Mouse (Mus musculus): ENCODE data around the gene Gtf2ird1. TPM values are rescaled to one million over a fixed set of nuclear protein-coding genes. Genes with fewer than 3 reads are reported as not detected.

Gtf2ird1 gene
- polyA plus RNA-seq, 1 experiment: 31.9 TPM

GRCm38 (mm10) chr5:134423930-134424329, 32.6 kb downstream of the Gtf2ird1 start:
- no peak overlapping the region for H3K4me3 ChIP-seq (ENCODE audit: insufficient read depth, low read length)
- H3K27ac ChIP-seq (ENCODE audit: insufficient read depth, low read length): no peak overlapping the region
- TF ChIP-seq CTCF (IDR thresholded peaks at IDR 0.05; ENCODE audit: extremely low read depth, insufficient read depth, low read length) (no peak), POLR2A (IDR thresholded peaks at IDR 0.05; ENCODE audit: extremely low read depth, insufficient read depth, low read length) (no peak)
- 0 out of 2 replicates have a peak, but pooled peaks cover 2% of the 10 kb centered on the region for H3K4me1 ChIP-seq (ENCODE audit: control insufficient read depth, insufficient read depth, low read length)

- Histone ChIP-seq H3K27ac (ENCODE audit: insufficient read depth, low read length) (no peak overlapping the region), H3K4me3 (ENCODE audit: insufficient read depth, low read length) (no peak overlapping the region), H3K4me1 (ENCODE audit: control insufficient read depth, insufficient read depth, low read length) (0 out of 2 replicates have a peak, but pooled peaks cover 2% of the 10 kb centered on the region)
- no peak for TF ChIP-seq POLR2A (IDR thresholded peaks at IDR 0.05; ENCODE audit: extremely low read depth, insufficient read depth, low read length)
- TF ChIP-seq CTCF (IDR thresholded peaks at IDR 0.05; ENCODE audit: extremely low read depth, insufficient read depth, low read length): no peak
These were observed 33.1 kb downstream of the Gtf2ird1 start for GRCm38 (mm10) chr5:134423372-134423771.

- Histone ChIP-seq H3K27ac (ENCODE audit: insufficient read depth, low read length) (no peak overlapping the region), H3K4me3 (ENCODE audit: insufficient read depth, low read length) (no peak overlapping the region), H3K4me1 (ENCODE audit: control insufficient read depth, insufficient read depth, low read length) (no peaks in the 10 kb centered on the region)
- no peak for TF ChIP-seq CTCF (IDR thresholded peaks at IDR 0.05; ENCODE audit: extremely low read depth, insufficient read depth, low read length)
- no peak for TF ChIP-seq POLR2A (IDR thresholded peaks at IDR 0.05; ENCODE audit: extremely low read depth, insufficient read depth, low read length)
These were observed 34.1 kb downstream of the Gtf2ird1 start for GRCm38 (mm10) chr5:134422265-134422925.

- no peak overlapping the region for H3K4me3 ChIP-seq (ENCODE audit: insufficient read depth, low read length)
- no peaks in the 10 kb centered on the region for H3K4me1 ChIP-seq (ENCODE audit: control insufficient read depth, insufficient read depth, low read length)
- no peak overlapping the region for H3K27ac ChIP-seq (ENCODE audit: insufficient read depth, low read length)
- TF ChIP-seq CTCF (IDR thresholded peaks at IDR 0.05; ENCODE audit: extremely low read depth, insufficient read depth, low read length) (no peak), POLR2A (IDR thresholded peaks at IDR 0.05; ENCODE audit: extremely low read depth, insufficient read depth, low read length) (no peak)
These were observed 35.5 kb downstream of the Gtf2ird1 start for GRCm38 (mm10) chr5:134421061-134421460.

GRCm38 (mm10) chr5:134419700-134420099, 36.8 kb downstream of the Gtf2ird1 start:
- no peak for TF ChIP-seq POLR2A (IDR thresholded peaks at IDR 0.05; ENCODE audit: extremely low read depth, insufficient read depth, low read length)
- no peak for TF ChIP-seq CTCF (IDR thresholded peaks at IDR 0.05; ENCODE audit: extremely low read depth, insufficient read depth, low read length)

GRCm38 (mm10) chr5:134418315-134419074, 38.0 kb downstream of the Gtf2ird1 start:
- no peaks in the 10 kb centered on the region for H3K4me1 ChIP-seq (ENCODE audit: control insufficient read depth, insufficient read depth, low read length)
- TF ChIP-seq CTCF (IDR thresholded peaks at IDR 0.05; ENCODE audit: extremely low read depth, insufficient read depth, low read length) (no peak), POLR2A (IDR thresholded peaks at IDR 0.05; ENCODE audit: extremely low read depth, insufficient read depth, low read length) (no peak)
- no peak overlapping the region for H3K27ac ChIP-seq (ENCODE audit: insufficient read depth, low read length)
- no peak overlapping the region for H3K4me3 ChIP-seq (ENCODE audit: insufficient read depth, low read length)

More at GRCm38 (mm10) chr5:134419700-134420099, 36.8 kb downstream of the Gtf2ird1 start:
- Histone ChIP-seq H3K4me3 (ENCODE audit: insufficient read depth, low read length) (no peak overlapping the region), H3K27ac (ENCODE audit: insufficient read depth, low read length) (no peak overlapping the region), H3K4me1 (ENCODE audit: control insufficient read depth, insufficient read depth, low read length) (no peaks in the 10 kb centered on the region)

- Histone ChIP-seq H3K4me1 (ENCODE audit: control insufficient read depth, insufficient read depth, low read length) (no peaks in the 10 kb centered on the region), H3K4me3 (ENCODE audit: insufficient read depth, low read length) (no peak overlapping the region), H3K27ac (ENCODE audit: insufficient read depth, low read length) (no peak overlapping the region)
- no peak for TF ChIP-seq CTCF (IDR thresholded peaks at IDR 0.05; ENCODE audit: extremely low read depth, insufficient read depth, low read length)
- no peak for TF ChIP-seq POLR2A (IDR thresholded peaks at IDR 0.05; ENCODE audit: extremely low read depth, insufficient read depth, low read length)
These were observed 44.2 kb downstream of the Gtf2ird1 start for GRCm38 (mm10) chr5:134412341-134412740.

GRCm38 (mm10) chr5:134410307-134410836, 46.1 kb downstream of the Gtf2ird1 start:
- TF ChIP-seq CTCF (IDR thresholded peaks at IDR 0.05; ENCODE audit: extremely low read depth, insufficient read depth, low read length) (no peak), POLR2A (IDR thresholded peaks at IDR 0.05; ENCODE audit: extremely low read depth, insufficient read depth, low read length) (no peak)
- H3K4me1 ChIP-seq (ENCODE audit: control insufficient read depth, insufficient read depth, low read length): no peaks in the 10 kb centered on the region
- H3K4me3 ChIP-seq (ENCODE audit: insufficient read depth, low read length): no peak overlapping the region
- H3K27ac ChIP-seq (ENCODE audit: insufficient read depth, low read length): no peak overlapping the region

- Histone ChIP-seq H3K27ac (ENCODE audit: insufficient read depth, low read length) (no peak overlapping the region), H3K4me1 (ENCODE audit: control insufficient read depth, insufficient read depth, low read length) (no peaks in the 10 kb centered on the region), H3K4me3 (ENCODE audit: insufficient read depth, low read length) (no peak overlapping the region)
- TF ChIP-seq POLR2A (IDR thresholded peaks at IDR 0.05; ENCODE audit: extremely low read depth, insufficient read depth, low read length): no peak
- TF ChIP-seq CTCF (IDR thresholded peaks at IDR 0.05; ENCODE audit: extremely low read depth, insufficient read depth, low read length): no peak
These were observed 46.8 kb downstream of the Gtf2ird1 start for GRCm38 (mm10) chr5:134409606-134410306.
